Mouse (Mus musculus) left cerebral cortex, adult 9 months (tissue): ENCODE data around the gene Srp68.
A peak's percentile ranks its signal among the peaks of the same experiment; 100 is the strongest.

Experiments
- DNase-seq, 2 experiments: peaks; one replicate each; pipeline ENCODE4 v3.0.0; 2022; ENCODE audit warnings: low spot score in 2 of 2

Srp68 gene

DNA sequence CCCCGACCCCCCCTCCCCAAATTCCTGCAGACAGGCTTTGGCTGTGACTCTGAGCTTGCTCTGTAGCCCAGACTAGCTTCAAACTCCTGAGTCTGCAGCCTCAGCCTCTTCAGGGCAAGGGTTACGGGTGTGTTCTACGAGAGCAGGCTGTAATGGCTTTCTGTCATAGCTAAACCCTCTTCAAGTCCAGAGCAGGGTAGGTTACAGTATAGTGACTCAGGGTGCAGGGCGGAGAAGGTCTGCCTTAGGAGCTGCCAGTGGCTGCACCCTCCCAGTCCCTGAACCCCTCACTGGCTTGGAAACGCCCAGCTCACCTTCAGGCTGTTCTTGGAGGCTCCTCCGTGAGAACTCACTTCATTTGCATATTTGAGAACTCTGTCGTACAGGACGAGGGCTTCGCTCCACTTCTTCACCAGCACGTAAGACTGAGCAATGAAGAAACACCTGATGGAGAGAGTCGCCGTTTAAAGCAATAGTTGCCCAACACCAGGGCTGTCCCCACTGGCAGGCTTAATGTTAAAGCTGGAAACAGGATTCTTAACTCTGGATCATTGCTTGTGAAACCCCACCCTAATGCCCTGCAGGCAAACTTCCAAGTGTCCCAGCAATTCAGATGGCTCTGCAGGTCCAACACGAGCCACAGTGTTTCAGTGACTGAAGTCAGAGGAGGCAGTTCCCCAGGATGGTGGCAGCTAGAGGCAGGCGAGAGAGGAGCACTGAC lies 26.4 kb downstream of the Srp68 start:
- no peak for DNase-seq

DNA sequence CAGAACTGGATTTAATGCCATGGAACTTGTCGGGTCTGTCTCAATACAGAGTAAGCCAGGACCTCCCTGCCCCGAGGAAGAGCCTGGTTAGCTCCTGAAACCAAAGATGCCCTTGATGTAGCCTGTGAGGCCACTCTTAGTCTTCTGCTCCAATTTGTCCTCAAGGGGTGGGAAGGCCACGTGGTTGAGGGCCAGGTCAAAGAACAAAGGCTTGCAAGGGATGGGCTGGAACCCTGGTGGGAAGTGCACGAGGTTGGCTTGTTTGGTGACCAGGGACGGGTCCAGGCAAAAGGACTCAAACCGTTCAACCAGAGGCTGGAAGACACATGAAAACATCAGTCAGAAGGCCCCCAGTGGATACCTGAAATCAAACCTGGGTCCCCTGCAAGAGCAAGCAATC lies 28.4 kb downstream of the Srp68 start:
- no peak for DNase-seq

DNA sequence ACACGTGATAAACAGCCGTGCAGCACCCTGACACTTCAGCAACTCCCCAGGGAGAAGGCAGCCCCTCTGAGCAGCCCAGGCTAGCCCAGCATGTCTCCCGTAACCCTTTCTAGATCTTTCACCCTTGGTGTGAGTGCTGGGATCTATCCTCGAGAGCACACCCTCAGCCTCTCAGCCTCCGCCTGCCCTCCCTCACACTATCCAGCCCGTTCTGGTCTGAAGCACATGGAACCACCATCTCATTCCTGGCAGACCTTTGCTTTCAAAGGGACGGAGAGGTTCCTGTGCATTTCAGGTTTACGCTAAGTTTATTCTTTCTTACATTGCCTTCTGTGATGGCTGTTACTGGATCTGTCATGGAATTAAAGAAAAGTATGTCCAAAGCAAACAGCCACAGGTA lies 29.4 kb downstream of the Srp68 start:
- no peak for DNase-seq

DNA sequence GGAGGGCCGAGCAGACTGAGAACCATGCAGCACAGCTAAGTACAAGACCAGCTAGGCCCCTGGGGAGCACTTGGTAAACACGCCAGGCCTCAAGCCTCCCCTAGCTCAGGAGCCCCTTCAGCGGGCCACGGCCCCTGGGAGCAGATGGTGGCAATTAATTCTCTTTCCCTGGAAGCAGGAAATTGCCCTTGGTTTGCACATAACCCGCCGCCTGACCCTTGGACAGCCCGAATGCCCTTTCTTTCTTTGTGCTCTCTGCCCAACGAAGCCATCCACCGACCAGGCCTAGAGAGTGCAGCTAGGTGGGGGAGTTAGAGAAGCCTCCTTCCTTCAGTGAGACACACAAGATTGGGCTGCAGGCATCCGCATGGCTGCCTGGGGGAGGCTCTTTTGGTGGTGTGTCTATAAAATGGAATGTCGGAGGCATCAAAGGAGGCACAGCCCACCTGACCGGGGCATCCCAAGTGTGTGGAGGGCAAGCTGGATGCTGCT lies 32.2 kb downstream of the Srp68 start:
- DNase-seq, result no peak

DNA sequence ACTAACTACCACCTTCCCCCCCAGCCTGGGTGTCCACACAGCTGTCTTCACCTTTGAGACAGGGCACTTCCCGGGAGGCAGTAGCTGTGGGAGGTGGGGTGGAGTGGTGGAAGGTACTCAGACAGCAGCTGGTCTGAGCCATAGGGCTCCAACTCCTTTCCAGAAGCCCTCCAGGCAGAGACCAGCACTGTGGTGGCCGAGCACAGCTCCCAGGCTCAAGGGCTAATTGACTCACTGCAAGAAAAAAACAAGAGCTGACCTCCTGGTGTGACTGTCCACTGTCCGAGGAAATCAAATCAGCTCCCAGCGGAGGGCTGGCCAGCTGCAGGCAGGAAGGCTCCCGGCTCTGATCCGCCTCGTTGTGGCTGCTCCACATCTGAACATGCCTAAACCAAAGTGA lies 34.2 kb downstream of the Srp68 start:
- DNase-seq, result no peak

DNA sequence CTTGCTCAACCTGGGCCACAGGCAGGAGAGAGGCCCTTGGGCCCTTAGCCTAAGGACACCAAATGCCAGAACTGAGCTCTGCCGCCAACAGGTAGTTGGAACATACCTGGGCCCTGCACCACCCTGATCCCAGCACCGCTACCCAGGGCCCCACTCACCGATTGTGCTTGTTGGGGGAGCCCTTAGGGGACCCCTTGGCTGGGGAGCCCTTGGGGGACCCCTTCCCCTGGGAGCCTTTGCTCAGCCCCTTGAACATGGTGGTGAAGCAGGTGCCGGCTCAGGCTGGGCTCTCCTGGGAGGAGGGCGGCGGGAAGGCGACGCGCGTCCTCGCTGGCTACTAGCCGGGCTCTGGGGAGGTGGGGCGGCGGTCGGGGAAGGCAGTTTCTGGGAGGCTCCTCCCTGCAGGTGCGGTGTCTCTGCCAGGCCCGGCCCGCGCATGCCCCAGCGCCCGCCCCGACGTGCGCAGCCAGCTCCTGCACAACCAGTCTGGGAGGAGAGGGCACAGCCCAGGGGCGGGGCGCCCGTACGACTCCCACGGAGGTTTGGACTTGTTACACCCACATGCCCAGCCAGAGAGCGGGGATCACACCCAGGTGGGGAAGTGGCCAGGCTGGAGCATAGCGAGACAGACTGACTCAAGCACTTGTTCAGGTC lies 36.1 kb downstream of the Srp68 start, which contains the start of gene Evpl:
TSS of gene Evpl (minus strand) at position 336 of the 654 bp plus-strand sequence.
- no peak for DNase-seq

DNA sequence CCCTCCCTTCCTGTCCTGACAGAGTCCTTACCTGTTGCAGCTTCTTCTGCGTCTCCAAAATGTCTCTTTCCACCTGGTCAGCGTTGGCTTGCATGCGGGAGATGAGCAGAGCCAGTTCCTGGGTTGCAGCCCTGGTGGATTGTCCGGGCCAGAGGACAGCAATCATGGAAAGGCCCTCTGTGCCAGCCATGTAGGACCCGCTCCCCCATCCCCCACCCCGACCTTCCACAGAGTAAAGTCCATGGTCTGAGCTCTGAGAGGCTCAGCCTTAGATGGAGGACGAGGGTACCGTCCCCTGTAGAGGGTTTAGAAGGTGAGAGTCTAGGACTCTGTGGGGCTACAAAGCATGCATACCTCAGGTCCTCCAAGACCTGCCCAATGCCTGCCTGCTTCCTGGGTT lies 39.1 kb downstream of the Srp68 start:
- no peak for DNase-seq

DNA sequence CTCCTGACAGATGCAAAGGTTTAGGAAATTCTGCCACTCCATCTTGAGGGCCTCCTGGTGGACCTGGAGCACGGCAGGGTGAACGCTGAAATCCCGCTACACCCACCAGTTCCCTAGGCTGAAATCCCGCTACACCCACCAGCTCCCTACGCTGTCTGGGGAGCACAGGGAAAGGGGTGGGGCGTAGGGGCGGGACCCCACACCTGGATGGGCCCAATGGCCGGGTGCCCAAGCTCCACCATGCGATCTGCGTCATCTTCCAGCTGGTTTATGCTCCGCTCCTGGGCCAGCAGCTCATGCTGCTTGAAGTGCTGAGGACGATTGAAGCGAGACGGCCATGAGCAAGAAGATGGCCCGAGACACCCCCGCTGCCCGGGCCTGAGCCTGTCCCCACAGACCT lies 41.6 kb downstream of the Srp68 start:
- DNase-seq, result no peak

DNA sequence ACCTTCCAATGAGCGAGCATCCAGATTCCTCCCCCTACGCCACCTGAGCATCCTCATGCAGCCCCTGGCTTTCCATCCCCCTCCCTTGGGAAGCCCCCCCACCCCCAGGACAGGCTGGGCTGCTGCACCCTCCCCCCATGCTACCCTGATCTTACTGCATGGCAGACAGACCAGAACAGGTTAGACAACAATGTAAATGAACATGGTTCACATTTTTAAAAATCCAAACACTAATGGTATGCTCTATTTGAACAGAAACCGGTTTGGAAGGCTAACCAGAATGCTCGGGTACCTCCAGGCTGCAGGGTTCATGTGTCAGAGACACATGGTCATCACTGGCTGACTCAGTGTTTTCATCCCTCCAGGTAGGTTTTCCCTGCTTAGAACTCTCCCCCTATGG lies 45.3 kb downstream of the Srp68 start:
- DNase-seq, result no peak

DNA sequence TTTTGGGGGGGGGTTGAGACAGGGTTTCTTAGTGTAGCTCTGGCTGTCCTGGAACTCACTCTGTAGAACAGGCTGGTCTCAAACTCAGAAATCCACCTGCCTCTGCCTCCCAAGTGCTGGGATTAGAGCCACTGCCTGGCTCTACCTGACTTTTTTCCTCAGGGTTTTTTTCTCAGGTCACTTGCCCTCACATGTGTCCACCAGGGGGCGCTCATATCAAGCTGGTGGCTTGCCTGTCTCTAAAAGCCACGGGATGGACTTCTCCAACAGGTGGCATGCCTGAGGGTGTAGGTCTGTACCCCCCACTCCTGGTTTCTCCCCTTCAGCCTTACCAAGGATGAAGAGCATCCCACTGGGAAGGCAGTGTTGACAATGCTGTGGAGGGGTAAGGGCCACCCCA lies 47.6 kb downstream of the Srp68 start:
- peak in 1 of 2 experiments; percentile 66 for DNase-seq

DNA sequence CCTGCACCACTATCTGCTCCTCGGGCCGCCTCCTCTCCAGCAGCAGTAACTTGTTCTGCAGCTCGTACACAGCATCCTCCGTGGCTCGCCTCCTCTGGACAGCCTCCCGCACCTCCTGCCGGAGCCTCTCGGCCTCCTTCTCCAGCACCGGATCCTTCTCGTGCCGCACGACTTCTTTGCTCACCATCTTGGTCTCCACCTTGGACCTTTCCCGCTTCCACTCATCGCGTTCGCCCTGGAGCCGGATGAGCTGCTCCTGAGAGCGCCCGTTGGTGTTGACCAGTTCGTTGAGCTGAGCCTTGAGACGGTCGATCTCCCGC lies 51.3 kb downstream of the Srp68 start:
- DNase-seq, result no peak

DNA sequence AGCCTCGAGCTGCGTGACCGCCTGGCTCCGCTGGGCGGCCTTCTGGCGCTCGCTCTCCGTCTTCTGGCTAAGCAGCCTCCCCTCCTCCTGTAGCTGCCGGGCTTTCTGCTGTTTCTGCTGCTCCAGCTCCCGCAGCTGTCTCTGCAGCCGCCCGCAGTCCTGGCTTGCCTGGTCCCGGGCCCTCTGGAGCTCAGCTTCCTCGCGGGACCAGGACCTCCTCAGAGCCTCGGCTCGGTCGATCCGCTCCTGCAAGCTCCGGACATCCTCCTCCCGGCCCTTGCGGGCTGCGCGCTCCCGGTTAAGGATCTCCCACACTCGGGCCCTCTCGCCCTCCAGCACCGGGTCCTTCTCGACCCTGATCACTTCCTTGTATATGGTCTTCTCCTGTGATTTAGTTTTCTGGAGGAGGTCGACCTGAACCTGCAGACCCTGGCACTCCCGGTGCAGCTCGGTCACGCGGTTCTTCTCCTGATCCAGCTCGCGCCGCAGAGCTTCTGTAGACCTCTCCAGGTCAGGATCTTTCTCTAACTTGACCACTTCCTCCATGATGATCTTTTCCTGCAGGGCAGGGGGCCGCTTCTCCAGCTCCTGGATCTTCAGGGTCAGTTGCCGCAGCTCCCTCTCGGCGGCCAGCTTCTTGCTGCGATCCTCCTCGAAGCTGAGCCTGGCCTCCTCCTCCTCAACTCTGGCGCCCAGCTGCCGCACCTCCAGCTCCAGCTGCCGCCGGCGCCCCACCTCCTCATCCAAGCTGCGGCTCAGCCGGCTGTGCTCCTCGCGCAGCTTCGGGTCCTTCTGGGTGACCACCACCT lies 51.9 kb downstream of the Srp68 start:
- peak in 1 of 2 experiments; percentile 23 for DNase-seq

DNA sequence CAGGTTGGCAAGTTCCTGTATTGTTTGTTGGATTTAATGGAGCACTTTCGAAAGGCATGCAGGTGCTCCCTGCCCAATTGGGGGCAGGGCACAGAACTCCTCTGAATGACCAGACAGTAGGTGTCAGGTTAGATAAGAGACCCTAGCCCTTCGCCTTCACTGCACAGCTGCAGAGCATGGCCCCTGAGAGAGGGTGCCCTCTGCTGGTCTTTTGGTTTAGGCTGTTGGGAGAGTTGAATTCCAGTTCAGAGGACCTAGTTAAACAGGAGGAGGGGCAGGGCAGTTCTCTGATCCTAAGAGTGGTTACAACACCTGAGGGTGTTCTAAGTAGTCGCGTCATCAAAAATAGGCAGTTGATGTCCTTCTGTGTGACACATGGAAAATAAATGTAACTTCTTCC lies 54.1 kb downstream of the Srp68 start:
- peak in 1 of 2 experiments; percentile 44 for DNase-seq

DNA sequence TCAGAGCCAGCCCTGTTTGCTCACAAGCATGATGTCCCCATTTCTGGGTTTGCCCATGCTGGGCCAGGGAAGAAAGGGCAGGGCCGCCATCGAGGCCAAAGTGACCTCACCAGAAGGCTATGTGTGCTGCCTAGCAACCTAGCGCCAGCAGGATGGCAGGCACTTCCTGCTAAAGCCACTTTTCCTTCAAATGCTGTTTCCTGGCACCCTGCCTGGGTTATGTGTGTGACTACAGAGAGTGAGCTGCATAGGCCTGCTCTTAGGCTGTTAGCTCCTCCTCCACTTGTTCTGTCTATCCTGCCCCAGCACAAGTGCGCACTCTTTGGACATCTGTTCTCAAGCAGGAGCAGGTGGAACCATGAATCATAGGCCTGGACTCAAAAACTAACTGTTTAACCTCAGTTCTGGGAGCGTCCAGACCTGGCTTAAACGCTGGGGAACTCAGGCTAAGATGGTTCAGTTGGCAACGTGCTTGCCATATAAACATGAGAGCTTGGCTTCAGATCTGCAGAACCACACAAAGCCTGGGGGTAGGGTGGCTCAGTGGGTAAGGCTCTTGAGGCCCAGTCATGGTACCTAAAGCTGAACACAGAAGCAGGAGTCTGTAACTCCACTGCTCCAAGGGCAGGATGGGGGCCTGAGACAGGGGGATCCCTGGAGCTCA lies 55.1 kb downstream of the Srp68 start:
- peak; percentile 46 to 88 for DNase-seq

DNA sequence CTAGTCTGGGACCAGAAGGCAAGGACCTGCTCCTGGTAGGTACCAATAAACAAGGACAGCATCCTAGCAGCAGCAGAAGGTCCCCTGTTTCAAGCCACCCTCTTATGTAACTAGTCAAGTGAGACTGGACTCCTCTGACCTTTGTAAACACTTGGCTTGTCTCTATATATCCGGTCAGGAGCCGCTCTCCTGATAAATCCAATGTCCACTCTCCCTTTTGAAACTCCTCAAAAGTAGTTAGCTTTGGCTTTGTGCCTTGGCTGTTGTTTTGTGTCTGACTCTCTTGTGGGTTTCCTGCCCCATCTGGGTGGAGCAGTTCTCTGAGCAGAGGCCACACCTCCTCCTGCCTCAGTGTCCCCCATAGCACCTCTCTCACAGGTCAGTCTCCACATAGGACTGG lies 55.8 kb downstream of the Srp68 start:
- DNase-seq, result no peak

DNA sequence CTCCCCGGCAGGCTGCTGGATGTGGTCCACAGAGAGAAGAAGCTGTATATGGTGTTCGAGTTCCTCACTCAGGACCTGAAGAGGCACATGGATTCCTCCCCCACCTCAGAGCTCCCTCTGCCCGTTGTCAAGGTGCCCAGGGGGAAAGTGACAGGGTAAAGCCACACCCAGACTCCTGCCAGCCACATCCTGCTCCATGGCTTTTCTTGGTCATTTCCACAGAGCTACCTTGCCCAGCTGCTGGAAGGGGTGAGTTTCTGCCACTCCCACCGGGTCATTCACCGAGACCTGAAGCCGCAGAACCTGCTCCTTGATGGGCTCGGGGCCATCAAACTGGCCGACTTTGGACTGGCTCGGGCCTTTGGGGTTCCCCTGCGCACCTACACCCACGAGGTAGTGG lies 57.5 kb downstream of the Srp68 start:
- no peak for DNase-seq

DNA sequence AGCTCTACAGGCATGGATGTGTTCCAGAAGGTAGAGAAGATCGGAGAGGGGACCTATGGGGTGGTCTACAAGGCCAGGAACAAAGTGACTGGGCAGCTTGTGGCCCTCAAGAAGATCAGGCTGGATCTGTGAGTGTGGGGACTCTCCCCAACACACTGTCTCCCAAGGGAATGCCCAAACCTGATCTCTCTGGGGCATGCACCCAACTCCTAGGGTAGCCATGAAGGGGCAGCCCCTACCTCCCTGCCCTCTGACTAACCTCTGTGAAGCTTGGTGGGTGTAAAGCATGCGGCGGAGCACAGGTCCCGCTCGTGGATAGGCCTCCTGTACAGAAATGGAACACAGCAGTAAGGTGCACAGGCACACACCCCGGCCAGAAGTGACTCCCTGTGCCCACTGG lies 58.0 kb downstream of the Srp68 start:
- no peak for DNase-seq

DNA sequence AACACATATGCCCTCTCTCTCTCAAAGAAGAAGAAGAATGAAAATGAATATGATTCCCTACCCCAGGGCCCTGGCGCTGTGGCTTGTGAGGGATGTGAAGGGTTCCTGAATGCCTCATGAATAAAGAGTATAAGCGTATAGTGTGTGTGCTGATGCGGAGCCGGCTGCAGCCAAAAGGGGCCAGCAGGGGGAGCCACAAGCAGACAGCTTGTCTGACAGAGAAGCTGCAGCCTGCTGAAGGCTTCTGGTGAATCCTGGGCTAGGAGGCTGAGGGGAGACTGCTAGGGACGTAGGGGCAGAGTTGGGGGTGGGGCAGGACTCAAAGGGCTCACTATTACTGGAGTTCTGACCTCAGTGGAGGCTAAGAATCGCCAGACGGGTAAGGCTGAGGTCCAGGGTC lies 58.8 kb downstream of the Srp68 start:
- DNase-seq, result no peak

DNA sequence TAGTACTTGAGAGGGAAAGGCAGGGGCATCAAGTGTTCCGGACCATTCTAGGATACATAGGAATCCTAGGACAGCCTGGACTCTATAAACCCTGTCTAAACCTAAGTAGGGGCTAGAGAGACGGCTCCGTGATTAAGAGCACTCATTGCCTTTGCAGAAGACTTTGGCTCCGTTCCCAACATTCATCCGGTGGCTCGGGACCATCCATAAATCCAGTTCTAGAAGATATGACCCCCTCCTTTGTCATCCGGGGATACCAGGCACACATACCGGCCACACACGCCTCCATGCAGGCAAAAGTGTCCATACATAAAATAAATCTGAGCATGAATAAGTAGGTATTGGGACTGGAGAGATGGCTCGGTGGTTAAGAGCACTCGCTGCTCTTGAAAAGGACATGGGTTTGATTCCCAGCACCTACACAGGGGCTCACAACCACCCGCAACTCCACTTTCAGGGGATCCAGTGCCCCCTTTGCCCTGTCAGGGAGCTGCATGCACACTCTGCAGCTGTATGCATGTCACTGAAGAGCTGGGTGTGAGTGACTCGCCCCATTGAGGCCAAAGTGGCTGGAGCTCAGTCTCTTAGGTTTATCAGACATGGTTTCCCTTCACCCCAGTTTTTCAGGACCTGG lies 60.0 kb downstream of the Srp68 start:
- no peak for DNase-seq

DNA sequence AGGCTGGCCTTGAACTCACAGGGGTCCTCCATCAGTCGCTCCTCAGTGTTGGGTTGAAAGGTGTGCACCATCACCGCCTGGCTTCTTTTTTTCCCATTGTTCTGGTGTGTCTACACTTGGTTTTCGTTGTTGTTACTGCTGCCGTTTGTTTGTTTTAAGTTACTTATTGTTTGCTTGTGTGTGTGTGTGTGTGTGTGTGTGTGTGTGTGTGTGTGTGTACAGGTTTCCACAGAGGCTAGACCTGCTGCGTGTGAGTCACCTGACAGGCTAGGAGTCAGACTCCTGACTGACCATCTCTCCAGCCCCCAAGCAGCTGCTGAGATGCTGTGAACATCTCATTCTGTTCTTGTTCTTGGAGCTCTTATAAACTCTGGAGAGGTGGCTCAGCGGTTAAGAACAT lies 61.2 kb downstream of the Srp68 start:
- no peak for DNase-seq

DNA sequence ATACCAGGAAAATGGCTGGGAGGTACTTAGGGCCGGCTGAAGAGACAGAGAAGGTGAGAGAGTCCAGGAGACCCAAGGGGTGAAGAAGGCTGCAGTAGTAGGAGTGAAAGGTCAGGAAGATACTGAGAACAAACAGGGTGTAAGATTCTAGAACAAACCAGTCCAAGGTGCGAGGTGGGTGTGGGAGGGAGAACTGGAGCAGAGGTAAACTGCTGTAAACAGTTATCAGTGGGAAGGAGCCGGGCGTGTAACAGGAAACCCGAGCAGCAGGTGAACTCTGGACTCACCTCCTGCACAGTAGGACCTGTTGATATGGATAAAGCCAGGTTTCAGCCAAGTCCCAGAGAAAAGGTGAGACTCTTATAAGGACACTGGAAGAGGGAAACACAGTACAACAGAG lies 63.3 kb downstream of the Srp68 start:
- DNase-seq, result no peak

DNA sequence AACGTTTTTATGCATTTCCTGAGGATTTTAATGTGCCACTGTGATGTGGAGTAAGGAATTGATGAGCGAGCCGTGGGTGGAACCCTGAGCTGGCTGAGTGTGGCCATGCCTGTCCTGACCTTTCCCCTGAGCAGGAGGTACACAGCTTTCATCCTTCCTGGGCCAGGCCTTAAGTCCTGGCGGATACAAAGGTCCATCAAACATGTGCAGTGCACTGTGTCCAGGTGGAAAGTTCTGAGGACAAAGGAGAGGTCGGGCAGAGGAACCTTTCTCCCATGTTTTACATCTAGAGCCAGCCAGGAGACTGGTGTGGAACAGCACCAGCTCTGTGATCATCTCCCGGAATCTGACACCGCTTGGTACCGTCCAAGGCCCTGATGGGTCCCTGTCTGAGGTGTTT lies 64.8 kb downstream of the Srp68 start:
- DNase-seq, result no peak
